Mouse (Mus musculus) heart, postnatal 0 days (tissue): ENCODE results near the gene Nos1ap.

Source experiments
- CTCF ChIP-seq: IDR thresholded peaks from 2 replicates; pipeline ENCODE4 v1.5.1; 2016; ENCODE audit warnings: antibody characterized with exemption, control low read depth, low read depth
- EP300 ChIP-seq: IDR thresholded peaks from 2 replicates; pipeline ENCODE4 v1.6.1; 2016; ENCODE audit warnings: antibody characterized with exemption, low read depth

- TF ChIP-seq CTCF: no peak
- TF ChIP-seq EP300: no peak
These were observed 173.5 kb downstream of the Nos1ap start for GRCm38 (mm10) chr1:170416206-170416605.
